Mouse (Mus musculus) heart, embryonic 14.5 days (tissue): ENCODE results near the gene Actc1. TPM values are rescaled to one million over a fixed set of nuclear protein-coding genes. Genes with fewer than 3 reads are reported as not detected.
A peak's percentile ranks its signal among the peaks of the same experiment; 100 is the strongest.

Experiments
- ATAC-seq: fragments of 200-750 bp; cut with Nextera tagmentation; 2 replicates; pipeline ENCODE4 v1.8.0; 2017; ENCODE audit warnings: low read depth, moderate TSS enrichment; ENCODE audit not compliant: insufficient number of reproducible peaks, insufficient read depth, low FRiP score
- H3K27ac ChIP-seq, 2 experiments: fragments of 200-500 bp in 1 of 2; fragments of 300-500 bp in 1 of 2; sonication (generic) in 1 of 2; replicated peaks in 1 of 2; 2 replicates each; pipeline ENCODE4 v1.5.1; 2012 to 2014; ENCODE audit warnings: low read depth in 2 of 2, low read length in 2 of 2, control low read depth in 1 of 2, mild to moderate bottlenecking in 1 of 2, mixed read lengths in 1 of 2; ENCODE audit not compliant: control insufficient read depth in 1 of 2, insufficient read depth in 1 of 2
- H3K27me3 ChIP-seq: fragments of 300-500 bp; sonication (generic); 2 replicates; pipeline ENCODE4 v1.6.1; 2014; ENCODE audit warnings: mild to moderate bottlenecking, low read length, control low read depth; ENCODE audit not compliant: control insufficient read depth, insufficient read depth
- H3K36me3 ChIP-seq: fragments of 300-500 bp; sonication (generic); 2 replicates; pipeline ENCODE4 v1.6.1; 2014; ENCODE audit warnings: mild to moderate bottlenecking, control low read depth, low read length, mixed read lengths; ENCODE audit not compliant: control insufficient read depth, insufficient read depth
- H3K4me1 ChIP-seq, 2 experiments: fragments of 200-500 bp in 1 of 2; fragments of 300-500 bp in 1 of 2; sonication (generic) in 1 of 2; 2 replicates each; pipeline ENCODE4 v1.6.1; 2012 to 2014; ENCODE audit warnings: low read length in 2 of 2, control low read depth in 1 of 2, mixed read lengths in 1 of 2; ENCODE audit not compliant: control insufficient read depth in 2 of 2, insufficient read depth in 2 of 2
- H3K4me2 ChIP-seq: fragments of 300-500 bp; sonication (generic); 2 replicates; pipeline ENCODE4 v1.6.1; 2014; ENCODE audit warnings: mild to moderate bottlenecking, low read length
- H3K4me3 ChIP-seq, 2 experiments: fragments of 200-500 bp in 1 of 2; fragments of 300-500 bp in 1 of 2; sonication (generic) in 1 of 2; 2 replicates each; pipeline ENCODE4 v1.5.1; 2012 to 2014; ENCODE audit warnings: low read length in 2 of 2, mild to moderate bottlenecking in 2 of 2, control low read depth in 1 of 2, low read depth in 1 of 2, moderate library complexity in 1 of 2; ENCODE audit not compliant: control insufficient read depth in 1 of 2, insufficient read depth in 1 of 2
- H3K9ac ChIP-seq: fragments of 300-500 bp; sonication (generic); 2 replicates; pipeline ENCODE4 v1.6.1; 2014; ENCODE audit warnings: mild to moderate bottlenecking, low read length
- H3K9me3 ChIP-seq: fragments of 300-500 bp; sonication (generic); 2 replicates; pipeline ENCODE4 v1.6.1; 2016; ENCODE audit warnings: low read length, control low read depth; ENCODE audit not compliant: control insufficient read depth
- WGBS: fragments of 180-500 bp; shearing (Covaris S2); extraction: QIAGEN DNeasy Blood & Tissue Kit; methylation state at CpG from one replicate; pipeline ENCODE4 v1.1.7; 2014; 5-methylcytosine and 5-hydroxymethylcytosine counted together
- polyA plus RNA-seq: library from polyadenylated mRNA; unstranded; fragments of >200 nt; fragmentation: Nextera tagmentation; extraction: Ambion mirVana; gene quantifications from 2 replicates; pipeline ENCODE4 v1.2.1, GENCODE M21; 2014

The Actc1 gene
- polyA plus RNA-seq, 1 experiment from 2014 or later: 14,909 TPM

GRCm38 (mm10) chr2:114050150-114050549 lies 3.2 kb downstream of the Actc1 start:
- WGBS: 43% methylated on average over 7 of the region's 7 CpGs
- Histone ChIP-seq H3K9ac (peak overlapping the region; percentile 95), H3K4me3 (peak overlapping the region; percentile 60 to 85), H3K9me3 (no peaks in the 10 kb centered on the region), H3K36me3 (peaks cover 47% of the 10 kb centered on the region), H3K4me1 (peaks cover 4 to 11% of the 10 kb centered on the region in 2 experiments), H3K4me2 (peak overlapping the region; percentile 65), H3K27ac (peak overlapping the region; percentile 96 to 99), H3K27me3 (no peaks in the 10 kb centered on the region)
- ATAC-seq: no peak

GRCm38 (mm10) chr2:114049372-114049771 lies 4.0 kb downstream of the Actc1 start:
- Histone ChIP-seq H3K27ac (peak overlapping the region; percentile 96 to 99), H3K4me1 (peaks cover 4 to 11% of the 10 kb centered on the region in 2 experiments), H3K9ac (peak overlapping the region; percentile 95), H3K4me3 (peak overlapping the region; percentile 60 to 85), H3K4me2 (peak overlapping the region; percentile 65), H3K36me3 (peaks cover 47% of the 10 kb centered on the region), H3K27me3 (no peaks in the 10 kb centered on the region), H3K9me3 (no peaks in the 10 kb centered on the region)
- 42% methylated on average over 7 of the region's 7 CpGs for WGBS
- ATAC-seq: no peak

GRCm38 (mm10) chr2:114047960-114048611 lies 5.3 kb downstream of the Actc1 start:
- Histone ChIP-seq H3K27me3 (no peaks in the 10 kb centered on the region), H3K9me3 (no peaks in the 10 kb centered on the region), H3K36me3 (peaks cover 47% of the 10 kb centered on the region), H3K4me3 (peak overlapping the region; percentile 17 to 60), H3K9ac (peak overlapping the region; percentile 95), H3K27ac (peak overlapping the region; percentile 18 to 99), H3K4me2 (peak overlapping the region; percentile 65), H3K4me1 (peaks cover under 1 to 1% of the 10 kb centered on the region in 2 experiments; a peak in 3 of 4 replicates)
- WGBS: 45% methylated on average over 5 of the region's 5 CpGs
- no peak for ATAC-seq

- Histone ChIP-seq H3K27ac (no peak overlapping the region), H3K36me3 (peaks cover 43% of the 10 kb centered on the region), H3K4me1 (no peaks in the 10 kb centered on the region), H3K4me2 (no peak overlapping the region), H3K4me3 (no peak overlapping the region), H3K27me3 (no peaks in the 10 kb centered on the region), H3K9ac (no peak overlapping the region), H3K9me3 (no peaks in the 10 kb centered on the region)
- WGBS: 51% methylated on average over 5 of the region's 5 CpGs
- ATAC-seq: no peak
Measured at GRCm38 (mm10) chr2:114046151-114046664, 7.1 kb downstream of the Actc1 start.

- no peak overlapping the region for H3K27ac ChIP-seq
- H3K36me3 ChIP-seq: no peaks in the 10 kb centered on the region
- no peaks in the 10 kb centered on the region for H3K9me3 ChIP-seq
- H3K4me2 ChIP-seq: no peak overlapping the region
- no peak for ATAC-seq
- no peak overlapping the region for H3K9ac ChIP-seq
- H3K4me1 ChIP-seq: no peaks in the 10 kb centered on the region
- no peak overlapping the region for H3K4me3 ChIP-seq
- 59% methylated on average over 2 of the region's 2 CpGs for WGBS
- H3K27me3 ChIP-seq: no peaks in the 10 kb centered on the region
Measured at GRCm38 (mm10) chr2:114037926-114038325, 15.4 kb downstream of the Actc1 start.

- H3K4me1 ChIP-seq: no peaks in the 10 kb centered on the region
- no peak overlapping the region for H3K27ac ChIP-seq
- no peaks in the 10 kb centered on the region for H3K27me3 ChIP-seq
- no peak for ATAC-seq
- no peaks in the 10 kb centered on the region for H3K36me3 ChIP-seq
- H3K4me3 ChIP-seq: no peak overlapping the region
- no peak overlapping the region for H3K4me2 ChIP-seq
- no peaks in the 10 kb centered on the region for H3K9me3 ChIP-seq
- 28% methylated on average over 2 of the region's 2 CpGs for WGBS
- no peak overlapping the region for H3K9ac ChIP-seq
Measured at GRCm38 (mm10) chr2:114032259-114032658, 21.1 kb downstream of the Actc1 start.

GRCm38 (mm10) chr2:114023383-114023782 lies 30.0 kb downstream of the Actc1 start:
- H3K4me3 ChIP-seq: no peak overlapping the region
- no peak for ATAC-seq
- H3K27me3 ChIP-seq: no peaks in the 10 kb centered on the region
- no peaks in the 10 kb centered on the region for H3K4me1 ChIP-seq
- WGBS: 74% methylated on average over 6 of the region's 6 CpGs
- no peaks in the 10 kb centered on the region for H3K36me3 ChIP-seq
- no peak overlapping the region for H3K4me2 ChIP-seq
- no peaks in the 10 kb centered on the region for H3K9me3 ChIP-seq
- no peak overlapping the region for H3K9ac ChIP-seq
- H3K27ac ChIP-seq: no peak overlapping the region

GRCm38 (mm10) chr2:114020210-114020563 lies 33.2 kb downstream of the Actc1 start:
- H3K9ac ChIP-seq: no peak overlapping the region

More at GRCm38 (mm10) chr2:114020210-114020563, 33.2 kb downstream of the Actc1 start:
- ATAC-seq: no peak
- Histone ChIP-seq H3K4me2 (no peak overlapping the region), H3K4me1 (no peaks in the 10 kb centered on the region), H3K36me3 (no peaks in the 10 kb centered on the region), H3K27ac (no peak overlapping the region), H3K9me3 (no peaks in the 10 kb centered on the region), H3K4me3 (no peak overlapping the region), H3K27me3 (peaks cover 15% of the 10 kb centered on the region)
